Mouse (Mus musculus) limb, embryonic 14.5 days (tissue): ENCODE results near the gene Nrcam. TPM values are rescaled to one million over a fixed set of nuclear protein-coding genes. Genes with fewer than 3 reads are reported as not detected.

Source experiments
- ATAC-seq: fragments of 200-750 bp; cut with Nextera tagmentation; 2 replicates; pipeline ENCODE4 v1.8.0; 2017; ENCODE audit warnings: low read depth, moderate number of reproducible peaks, moderate TSS enrichment; ENCODE audit not compliant: low FRiP score
- DNase-seq: peaks from one replicate; pipeline ENCODE4 v3.0.0-alpha.2; 2015; ENCODE audit warnings: low spot score
- H3K27ac ChIP-seq: fragments of 300-500 bp; sonication (generic); replicated peaks from 2 replicates; pipeline ENCODE4 v1.5.1; 2014; ENCODE audit warnings: low read depth, mild to moderate bottlenecking, low read length, moderate library complexity, mixed read lengths
- H3K27me3 ChIP-seq: fragments of 300-500 bp; sonication (generic); 2 replicates; pipeline ENCODE4 v1.6.1; 2014; ENCODE audit warnings: low read length, mixed read lengths; ENCODE audit not compliant: control insufficient read depth, insufficient read depth
- H3K36me3 ChIP-seq: fragments of 300-500 bp; sonication (generic); 2 replicates; pipeline ENCODE4 v1.6.1; 2014; ENCODE audit warnings: mild to moderate bottlenecking, low read length, moderate library complexity, mixed read lengths; ENCODE audit not compliant: control insufficient read depth, insufficient read depth
- H3K4me1 ChIP-seq: fragments of 300-500 bp; sonication (generic); 2 replicates; pipeline ENCODE4 v1.6.1; 2014; ENCODE audit warnings: antibody characterized with exemption, low read length, mixed read lengths; ENCODE audit not compliant: control insufficient read depth, insufficient read depth
- H3K4me2 ChIP-seq: fragments of 300-500 bp; sonication (generic); replicated peaks from 2 replicates; pipeline ENCODE4 v1.6.1; 2014; ENCODE audit warnings: low read depth, mild to moderate bottlenecking, low read length, moderate library complexity; ENCODE audit not compliant: severe bottlenecking
- H3K4me3 ChIP-seq: fragments of 300-500 bp; sonication (generic); replicated peaks from 2 replicates; pipeline ENCODE4 v1.5.1; 2014; ENCODE audit warnings: low read length
- H3K9ac ChIP-seq: fragments of 300-500 bp; sonication (generic); 2 replicates; pipeline ENCODE4 v1.6.1; 2014; ENCODE audit warnings: mild to moderate bottlenecking, low read depth, low read length, moderate library complexity; ENCODE audit not compliant: severe bottlenecking
- H3K9me3 ChIP-seq: fragments of 300-500 bp; sonication (generic); 2 replicates; pipeline ENCODE4 v1.6.1; 2016; ENCODE audit warnings: low read length; ENCODE audit not compliant: control insufficient read depth
- POLR2A ChIP-seq: fragments of 200-500 bp; IDR thresholded peaks from 2 replicates; pipeline ENCODE4 v1.8.0; 2012; ENCODE audit warnings: inconsistent platforms, mild to moderate bottlenecking, moderate library complexity, borderline replicate concordance; ENCODE audit not compliant: insufficient read depth, insufficient read length; ENCODE audit errors: extremely low read depth
- WGBS: fragments of 180-500 bp; shearing (Covaris S2); extraction: QIAGEN DNeasy Blood & Tissue Kit; methylation state at CpG from one replicate; pipeline ENCODE4 v1.1.7; 2014; 5-methylcytosine and 5-hydroxymethylcytosine counted together
- polyA plus RNA-seq, 2 experiments: library from polyadenylated mRNA; depleted of rRNA in 1 of 2; stranded (reverse) in 1 of 2; unstranded in 1 of 2; fragments of >200 nt; fragmentation: Nextera tagmentation in 1 of 2; extraction: Ambion mirVana in 1 of 2; gene quantifications; 2 replicates each; pipeline versions ENCODE4 v1.2.1 to v1.2.3; 2012 to 2014

Nrcam gene
- polyA plus RNA-seq, 2 experiments = 1.6 to 4.0 TPM

DNA sequence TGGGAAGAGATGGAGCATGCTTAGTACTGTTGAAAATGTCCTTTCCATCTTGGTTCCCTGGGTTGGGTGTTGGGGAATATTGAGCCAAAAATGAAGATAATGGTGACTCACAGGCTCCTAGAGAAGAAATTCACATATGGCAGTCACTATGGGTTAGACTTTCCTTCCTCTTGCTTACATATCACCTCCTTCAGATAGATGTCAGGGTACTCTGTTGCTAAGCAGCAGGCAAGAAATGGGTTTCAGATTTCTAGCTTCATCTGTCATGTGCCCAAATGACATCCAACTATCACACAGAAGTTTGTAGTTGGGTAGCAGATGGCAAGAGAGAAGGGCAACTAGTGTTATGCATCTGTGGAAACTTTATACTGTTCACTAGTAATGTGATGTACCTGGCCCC, 3.6 kb upstream of the Nrcam start:
- peaks cover 6% of the 10 kb centered on the region; the same call in 1 of the 2 replicates for H3K27me3 ChIP-seq
- no peak for DNase-seq
- no peak overlapping the region for H3K4me2 ChIP-seq
- H3K4me3 ChIP-seq = no peak overlapping the region
- ATAC-seq = no peak
- no peak for TF ChIP-seq POLR2A
- H3K27ac ChIP-seq = no peak overlapping the region
- H3K4me1 ChIP-seq = peaks cover 4% of the 10 kb centered on the region
- H3K36me3 ChIP-seq = 0 out of 2 replicates have a peak, but pooled peaks cover 3% of the 10 kb centered on the region
- no peak overlapping the region for H3K9ac ChIP-seq
- H3K9me3 ChIP-seq = no peaks in the 10 kb centered on the region

DNA sequence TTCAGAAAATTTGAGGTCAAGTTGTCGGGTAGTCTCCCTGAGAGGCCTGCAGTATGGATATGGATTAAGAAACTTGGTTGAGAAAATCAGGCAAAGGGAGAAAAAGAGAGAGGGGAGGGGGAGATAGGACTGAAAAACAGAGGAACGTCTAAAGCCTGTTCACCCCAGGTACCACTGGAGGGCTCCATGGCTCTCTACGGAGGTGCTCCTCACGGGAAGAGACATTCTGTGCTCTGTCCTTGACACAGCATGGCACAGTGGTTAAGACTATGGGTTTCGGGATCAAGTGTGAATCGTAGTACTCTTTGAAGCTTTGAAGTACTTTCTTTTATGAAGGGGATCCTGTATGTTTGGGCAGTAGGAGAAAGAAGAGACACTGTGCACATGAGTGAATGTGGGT, 1.2 kb upstream of the Nrcam start:
- Histone ChIP-seq H3K27me3 (peaks cover 23% of the 10 kb centered on the region; the same call in 1 of the 2 replicates), H3K9ac (no peak overlapping the region), H3K4me1 (peaks cover 4% of the 10 kb centered on the region), H3K27ac (no peak overlapping the region), H3K36me3 (no peaks in the 10 kb centered on the region), H3K9me3 (no peaks in the 10 kb centered on the region), H3K4me2 (no peak overlapping the region), H3K4me3 (no peak overlapping the region)
- DNase-seq (no peak), ATAC-seq (no peak)
- 33% methylated on average over 6 of the region's 6 CpGs for WGBS
- no peak for TF ChIP-seq POLR2A

DNA sequence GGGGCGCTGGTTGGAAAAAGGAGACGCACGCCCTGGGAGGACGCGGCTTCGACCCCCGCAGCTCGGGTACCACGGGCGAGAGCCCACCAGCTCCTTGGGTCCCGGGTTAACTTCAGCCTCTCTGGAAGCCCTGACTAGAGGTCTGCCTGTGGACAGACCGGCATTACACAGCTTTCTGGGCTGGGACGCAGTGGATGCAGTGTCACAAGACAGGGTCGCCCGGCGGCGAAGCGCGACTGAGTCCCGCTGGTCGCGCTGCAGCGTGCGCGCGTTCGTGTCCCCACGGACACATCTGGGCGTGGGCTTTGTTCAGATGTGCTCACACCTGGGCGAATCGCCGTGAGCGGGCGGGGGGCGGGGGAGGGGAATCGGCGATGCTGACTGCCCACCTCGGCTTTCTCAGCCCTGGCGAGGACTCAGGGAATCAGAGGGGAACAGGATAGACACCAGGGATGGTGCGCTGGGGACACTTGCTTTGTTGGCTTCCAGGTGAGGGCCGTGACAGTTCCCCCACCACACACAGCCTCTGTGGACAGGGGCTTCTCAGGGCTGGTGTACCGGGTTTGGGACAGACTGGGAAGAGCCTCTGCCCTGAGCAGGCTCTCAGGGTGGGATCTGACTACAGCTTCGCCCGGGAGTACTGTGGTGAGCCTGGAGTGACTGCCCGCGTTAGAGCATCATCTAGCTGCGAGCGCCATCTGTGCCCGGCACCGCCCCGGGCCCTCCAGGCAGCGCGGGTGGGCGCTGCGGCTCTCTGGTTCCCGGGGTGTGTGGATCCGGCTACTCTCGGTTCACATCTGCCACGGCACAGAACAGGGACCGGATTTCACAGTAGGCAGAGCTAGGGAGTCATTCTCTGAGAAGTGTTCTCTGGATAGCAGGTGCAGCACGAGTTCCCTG, 881 bp downstream of the Nrcam start:
- H3K4me1 ChIP-seq = peaks cover 4% of the 10 kb centered on the region
- H3K9ac ChIP-seq = peak overlapping the region; percentile 56
- no peak overlapping the region; the same call in 1 of the 2 replicates for H3K27ac ChIP-seq
- no peaks in the 10 kb centered on the region for H3K36me3 ChIP-seq
- ATAC-seq = peak; percentile 38; the same call in 1 of the 2 replicates
- DNase-seq = no peak
- H3K9me3 ChIP-seq = no peaks in the 10 kb centered on the region
- TF ChIP-seq POLR2A = no peak
- H3K27me3 ChIP-seq = peaks cover 23% of the 10 kb centered on the region; the same call in 1 of the 2 replicates
- H3K4me2 ChIP-seq = peak overlapping the region; percentile 99
- WGBS = 0% methylated on average over 44 of the region's 61 CpGs
- H3K4me3 ChIP-seq = peak overlapping the region; percentile 58

DNA sequence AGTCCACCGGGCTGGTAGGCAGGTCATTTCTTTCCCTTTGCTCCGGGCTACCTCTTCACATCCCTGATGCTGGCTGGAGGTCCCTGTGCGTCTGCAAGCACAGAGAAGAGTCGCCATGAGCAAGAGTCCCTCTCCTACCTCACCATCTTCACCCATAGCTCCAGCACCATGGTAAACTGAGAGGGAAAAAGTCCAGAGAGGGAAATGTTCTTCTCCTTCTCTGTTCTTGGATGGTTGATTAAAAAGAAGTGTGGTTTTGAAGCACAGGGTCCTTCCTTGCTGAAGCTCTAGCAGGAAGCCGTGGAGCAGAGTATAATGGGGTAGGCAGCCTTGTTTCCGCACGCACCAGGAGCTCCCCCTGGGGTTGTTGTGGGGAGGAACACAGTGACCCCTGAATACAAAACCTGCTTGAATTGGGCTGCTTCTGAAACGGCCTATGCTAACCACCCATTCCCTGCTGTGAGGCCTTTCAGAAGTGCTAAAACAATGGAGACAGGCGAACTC, 1.6 kb downstream of the Nrcam start:
- 2% methylated on average over 9 of the region's 9 CpGs for WGBS
- Histone ChIP-seq H3K9ac (peak overlapping the region; percentile 56; the same call in 1 of the 2 replicates), H3K4me2 (peak overlapping the region; percentile 99), H3K36me3 (no peaks in the 10 kb centered on the region), H3K4me3 (peak overlapping the region; percentile 58), H3K27ac (no peak overlapping the region), H3K4me1 (peaks cover 4% of the 10 kb centered on the region), H3K27me3 (peaks cover 23% of the 10 kb centered on the region; the same call in 1 of the 2 replicates), H3K9me3 (no peaks in the 10 kb centered on the region)
- TF ChIP-seq POLR2A = no peak
- DNase-seq = no peak
- no peak for ATAC-seq

DNA sequence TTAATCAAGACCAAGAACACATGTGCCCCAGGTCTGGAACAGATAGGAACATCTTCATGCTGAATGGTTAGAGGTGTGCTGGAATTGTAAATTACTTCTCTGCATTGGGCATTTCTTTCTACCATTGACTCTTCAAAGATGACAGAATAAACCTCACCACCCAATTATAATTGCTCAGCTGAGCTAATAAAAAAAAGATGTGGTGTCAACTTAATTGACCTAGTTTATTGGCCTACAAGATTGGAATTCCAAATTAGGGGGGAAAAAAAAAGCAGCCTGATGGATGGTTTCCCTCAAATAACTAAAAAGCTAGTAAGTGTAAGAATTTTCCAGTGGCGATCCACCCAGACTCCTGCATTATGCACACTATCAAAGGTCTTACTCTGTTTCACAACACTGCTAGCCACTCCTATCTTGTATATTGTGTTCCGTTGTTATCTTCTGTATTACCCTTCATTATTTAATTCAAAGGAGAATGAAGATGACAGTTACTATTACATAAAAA, 8.5 kb downstream of the Nrcam start:
- H3K4me1 ChIP-seq = no peaks in the 10 kb centered on the region
- TF ChIP-seq POLR2A = no peak
- H3K9me3 ChIP-seq = no peaks in the 10 kb centered on the region
- 0 out of 2 replicates have a peak, but pooled peaks cover under 1% of the 10 kb centered on the region for H3K27me3 ChIP-seq
- DNase-seq (no peak), ATAC-seq (no peak)
- 80% methylated on average over 2 of the region's 2 CpGs for WGBS
- H3K27ac ChIP-seq = no peak overlapping the region
- H3K4me2 ChIP-seq = no peak overlapping the region
- no peak overlapping the region for H3K4me3 ChIP-seq
- H3K9ac ChIP-seq = no peak overlapping the region
- no peaks in the 10 kb centered on the region for H3K36me3 ChIP-seq
